Mouse (Mus musculus): Measurements from ENCODE around the gene Epop.

Gene Epop

GRCm38 (mm10) chr11:97579088-97579857 lies 50.2 kb downstream of the Epop start:
- no peak for DNase-seq

GRCm38 (mm10) chr11:97578286-97578685 lies 51.2 kb downstream of the Epop start:
- no peak for DNase-seq
